Mouse (Mus musculus) heart, embryonic 11.5 days (tissue): Measurements from ENCODE around the gene Gm28308. TPM values are rescaled to one million over a fixed set of nuclear protein-coding genes. Genes with fewer than 3 reads are reported as not detected.

Source experiments
- ATAC-seq: fragments of 200-750 bp; cut with Nextera tagmentation; replicated peaks from 2 replicates; pipeline ENCODE4 v1.8.0; 2017; ENCODE audit warnings: moderate library complexity; ENCODE audit not compliant: insufficient number of reproducible peaks, low FRiP score, low TSS enrichment
- H3K27ac ChIP-seq: fragments of 300-500 bp; sonication (generic); 2 replicates; pipeline ENCODE4 v1.5.1; 2014; ENCODE audit warnings: mild to moderate bottlenecking, low read depth, low read length
- H3K27me3 ChIP-seq: fragments of 300-500 bp; sonication (generic); 2 replicates; pipeline ENCODE4 v1.6.1; 2014; ENCODE audit warnings: mild to moderate bottlenecking, low read length, mixed read lengths; ENCODE audit not compliant: control insufficient read depth, insufficient read depth
- H3K36me3 ChIP-seq: fragments of 300-500 bp; sonication (generic); 2 replicates; pipeline ENCODE4 v1.6.1; 2014; ENCODE audit warnings: mild to moderate bottlenecking, low read length, moderate library complexity, mixed read lengths; ENCODE audit not compliant: control insufficient read depth, insufficient read depth
- H3K4me1 ChIP-seq: fragments of 300-500 bp; sonication (generic); 2 replicates; pipeline ENCODE4 v1.6.1; 2014; ENCODE audit warnings: low read length; ENCODE audit not compliant: control insufficient read depth, insufficient read depth
- H3K4me2 ChIP-seq: fragments of 300-500 bp; sonication (generic); 2 replicates; pipeline ENCODE4 v1.6.1; 2014; ENCODE audit warnings: mild to moderate bottlenecking, moderate library complexity
- H3K4me3 ChIP-seq: fragments of 300-500 bp; sonication (generic); 2 replicates; pipeline ENCODE4 v1.5.1; 2014; ENCODE audit warnings: low read depth, low read length
- H3K9ac ChIP-seq: fragments of 300-500 bp; sonication (generic); 2 replicates; pipeline ENCODE4 v1.6.1; 2014; ENCODE audit warnings: mild to moderate bottlenecking, low read depth, low read length, moderate library complexity
- H3K9me3 ChIP-seq: fragments of 300-500 bp; sonication (generic); replicated peaks from 2 replicates; pipeline ENCODE4 v1.6.1; 2016; ENCODE audit warnings: low read length; ENCODE audit not compliant: control insufficient read depth
- WGBS: fragments of 180-500 bp; shearing (Covaris S2); extraction: QIAGEN DNeasy Blood & Tissue Kit; methylation state at CpG from one replicate; pipeline ENCODE4 v1.1.7; 2014; ENCODE audit not compliant: insufficient replicate concordance; 5-methylcytosine and 5-hydroxymethylcytosine counted together
- polyA plus RNA-seq: library from polyadenylated mRNA; unstranded; fragments of >200 nt; fragmentation: Nextera tagmentation; extraction: Ambion mirVana; gene quantifications from 2 replicates; pipeline ENCODE4 v1.2.1, GENCODE M21; 2014

Gm28308 gene
- polyA plus RNA-seq, 1 experiment from 2014 or later: not detected

GRCm38 (mm10) chr6:52175864-52176263, 37.3 kb downstream of the Gm28308 start:
- Histone ChIP-seq H3K27me3 (peaks cover 92% of the 10 kb centered on the region), H3K36me3 (no peaks in the 10 kb centered on the region), H3K27ac (peak overlapping the region; percentile 76), H3K4me2 (peak overlapping the region; percentile 20), H3K4me1 (0 out of 2 replicates have a peak, but pooled peaks cover 2% of the 10 kb centered on the region), H3K9ac (peak overlapping the region; percentile 6; the same call in 1 of the 2 replicates), H3K4me3 (peak overlapping the region; percentile 38), H3K9me3 (no peaks in the 10 kb centered on the region)
- peak; percentile 52; the same call in 1 of the 2 replicates for ATAC-seq
- WGBS: 2% methylated on average over 16 of the region's 35 CpGs

- Histone ChIP-seq H3K4me3 (peak overlapping the region; percentile 38), H3K4me2 (peak overlapping the region; percentile 20), H3K9me3 (no peaks in the 10 kb centered on the region), H3K27ac (peak overlapping the region; percentile 76), H3K36me3 (no peaks in the 10 kb centered on the region), H3K4me1 (peaks cover 7% of the 10 kb centered on the region; the same call in 1 of the 2 replicates), H3K27me3 (peaks cover 92% of the 10 kb centered on the region), H3K9ac (peak overlapping the region; percentile 46; the same call in 1 of the 2 replicates)
- ATAC-seq: 0 out of 2 replicates have a peak, but pooled peaks have one; percentile 32
- under 1% methylated on average over 41 of the region's 41 CpGs for WGBS
Measured at GRCm38 (mm10) chr6:52174968-52175751, 38.0 kb downstream of the Gm28308 start.

GRCm38 (mm10) chr6:52173648-52174047, 39.5 kb downstream of the Gm28308 start:
- no peak overlapping the region for H3K4me3 ChIP-seq
- peaks cover 87% of the 10 kb centered on the region for H3K27me3 ChIP-seq
- peaks cover 10% of the 10 kb centered on the region; the same call in 1 of the 2 replicates for H3K4me1 ChIP-seq
- H3K4me2 ChIP-seq: peak overlapping the region; percentile 58
- H3K9me3 ChIP-seq: no peaks in the 10 kb centered on the region
- no peak for ATAC-seq
- H3K9ac ChIP-seq: no peak overlapping the region
- no peaks in the 10 kb centered on the region for H3K36me3 ChIP-seq
- no peak overlapping the region for H3K27ac ChIP-seq
- WGBS: 4% methylated on average over 4 of the region's 4 CpGs

- 1% methylated on average over 35 of the region's 35 CpGs for WGBS
- Histone ChIP-seq H3K9ac (peak overlapping the region; percentile 16; the same call in 1 of the 2 replicates), H3K4me1 (peaks cover 10% of the 10 kb centered on the region; the same call in 1 of the 2 replicates)
Measured at GRCm38 (mm10) chr6:52172501-52172900, 40.6 kb downstream of the Gm28308 start.

GRCm38 (mm10) chr6:52171938-52172337, 41.2 kb downstream of the Gm28308 start:
- Histone ChIP-seq H3K4me2 (peak overlapping the region; percentile 58), H3K4me3 (peak overlapping the region; percentile 20), H3K4me1 (peaks cover 10% of the 10 kb centered on the region; the same call in 1 of the 2 replicates), H3K27ac (0 out of 2 replicates have a peak overlapping the region, but pooled peaks have one; percentile 15), H3K27me3 (peaks cover 87% of the 10 kb centered on the region), H3K9me3 (no peaks in the 10 kb centered on the region), H3K36me3 (no peaks in the 10 kb centered on the region), H3K9ac (no peak overlapping the region)
- ATAC-seq: no peak
- 9% methylated on average over 7 of the region's 7 CpGs for WGBS

More at GRCm38 (mm10) chr6:52172501-52172900, 40.6 kb downstream of the Gm28308 start:
- peak overlapping the region; percentile 20 for H3K4me3 ChIP-seq
- no peaks in the 10 kb centered on the region for H3K36me3 ChIP-seq
- peaks cover 88% of the 10 kb centered on the region for H3K27me3 ChIP-seq
- H3K4me2 ChIP-seq: peak overlapping the region; percentile 58
- peak overlapping the region; percentile 24; the same call in 1 of the 2 replicates for H3K27ac ChIP-seq
- H3K9me3 ChIP-seq: no peaks in the 10 kb centered on the region
- peak; percentile 54; the same call in 1 of the 2 replicates for ATAC-seq

- no peak overlapping the region for H3K4me2 ChIP-seq
- ATAC-seq: no peak
- peaks cover 10% of the 10 kb centered on the region; the same call in 1 of the 2 replicates for H3K4me1 ChIP-seq
Measured at GRCm38 (mm10) chr6:52171331-52171730, 41.8 kb downstream of the Gm28308 start.

GRCm38 (mm10) chr6:52170898-52171223, 42.3 kb downstream of the Gm28308 start:
- Histone ChIP-seq H3K27ac (0 out of 2 replicates have a peak overlapping the region, but pooled peaks have one; percentile 46), H3K9me3 (no peaks in the 10 kb centered on the region), H3K27me3 (peaks cover 91% of the 10 kb centered on the region), H3K9ac (peak overlapping the region; percentile 56; the same call in 1 of the 2 replicates), H3K4me3 (no peak overlapping the region), H3K36me3 (no peaks in the 10 kb centered on the region), H3K4me2 (peak overlapping the region; percentile 42; the same call in 1 of the 2 replicates), H3K4me1 (peaks cover 10% of the 10 kb centered on the region; the same call in 1 of the 2 replicates)
- ATAC-seq: no peak
- WGBS: 10% methylated on average over 5 of the region's 5 CpGs

More at GRCm38 (mm10) chr6:52171331-52171730, 41.8 kb downstream of the Gm28308 start:
- peaks cover 89% of the 10 kb centered on the region for H3K27me3 ChIP-seq
- WGBS: 6% methylated on average over 4 of the region's 4 CpGs
- H3K27ac ChIP-seq: no peak overlapping the region
- no peak overlapping the region for H3K4me3 ChIP-seq
- no peak overlapping the region for H3K9ac ChIP-seq
- no peaks in the 10 kb centered on the region for H3K36me3 ChIP-seq
- no peaks in the 10 kb centered on the region for H3K9me3 ChIP-seq

GRCm38 (mm10) chr6:52170166-52170897, 42.8 kb downstream of the Gm28308 start:
- 3% methylated on average over 40 of the region's 40 CpGs for WGBS
- ATAC-seq: no peak
- Histone ChIP-seq H3K27ac (peak overlapping the region; percentile 46; the same call in 1 of the 2 replicates), H3K27me3 (peaks cover 90% of the 10 kb centered on the region), H3K4me3 (0 out of 2 replicates have a peak overlapping the region, but pooled peaks have one; percentile 5), H3K9ac (peak overlapping the region; percentile 56; the same call in 1 of the 2 replicates), H3K4me1 (peaks cover 10% of the 10 kb centered on the region; the same call in 1 of the 2 replicates), H3K4me2 (peak overlapping the region; percentile 42), H3K9me3 (no peaks in the 10 kb centered on the region), H3K36me3 (no peaks in the 10 kb centered on the region)
